Mouse (Mus musculus): ENCODE measurements around the gene Arl5b. TPM values are rescaled to one million over a fixed set of nuclear protein-coding genes. Genes with fewer than 3 reads are reported as not detected.
A peak's percentile ranks its signal among the peaks of the same experiment; 100 is the strongest.

Gene Arl5b
- 42.4 and 46.0 TPM in 2 replicates for polyA plus RNA-seq (2014; fragmentation: Nextera tagmentation; extraction: Ambion mirVana)

GRCm38 (mm10) chr2:15049117-15049873, at the start of gene Arl5b:
Arl5b (plus strand) TSS chr2:15049395.
- ATAC-seq (ENCODE audit: low read depth), result peak; percentile 99
- H3K27me3 ChIP-seq (ENCODE audit: control insufficient read depth, insufficient read depth, low read length), result no peaks in the 10 kb centered on the region
- H3K4me1 ChIP-seq (ENCODE audit: control insufficient read depth, insufficient read depth, low read length), result peaks cover 9% of the 10 kb centered on the region; the same call in 1 of the 2 replicates
- peak within 1 kb of the TSS; percentile 56; the same call in 1 of the 2 replicates for H3K27ac ChIP-seq (ENCODE audit: low read depth, low read length)
- H3K36me3 ChIP-seq (ENCODE audit: control insufficient read depth, insufficient read depth, low read length), result no peaks in the 10 kb centered on the region
- peak within 1 kb of the TSS; percentile 53 for H3K4me2 ChIP-seq (ENCODE audit: low read depth, low read length)
- no peaks in the 10 kb centered on the region for H3K9me3 ChIP-seq (ENCODE audit: control insufficient read depth, low read length)
- WGBS, result 7% methylated on average over 20 of the region's 20 CpGs
- peak within 1 kb of the TSS; percentile 56 for H3K4me3 ChIP-seq (ENCODE audit: low read depth, low read length)
- peak within 1 kb of the TSS; percentile 50; the same call in 1 of the 2 replicates for H3K9ac ChIP-seq (replicated peaks; ENCODE audit: low read depth, low read length)

- 61% methylated on average over 3 of the region's 3 CpGs for WGBS
- ATAC-seq (ENCODE audit: low read depth), result no peak; the same call in 1 of the 2 replicates
- H3K9ac ChIP-seq (replicated peaks; ENCODE audit: low read depth, low read length), result no peak overlapping the region
- no peaks in the 10 kb centered on the region for H3K4me1 ChIP-seq (ENCODE audit: control insufficient read depth, insufficient read depth, low read length)
- H3K27me3 ChIP-seq (ENCODE audit: control insufficient read depth, insufficient read depth, low read length), result no peaks in the 10 kb centered on the region
- no peak overlapping the region for H3K27ac ChIP-seq (ENCODE audit: low read depth, low read length)
- no peaks in the 10 kb centered on the region for H3K9me3 ChIP-seq (ENCODE audit: control insufficient read depth, low read length)
- no peaks in the 10 kb centered on the region for H3K36me3 ChIP-seq (ENCODE audit: control insufficient read depth, insufficient read depth, low read length)
- no peak overlapping the region for H3K4me3 ChIP-seq (ENCODE audit: low read depth, low read length)
- no peak overlapping the region for H3K4me2 ChIP-seq (ENCODE audit: low read depth, low read length)
Observed at GRCm38 (mm10) chr2:15007531-15007930, 41.7 kb upstream of the Arl5b start.

- Histone ChIP-seq H3K4me3 (ENCODE audit: low read depth, low read length) (no peak overlapping the region), H3K27me3 (ENCODE audit: control insufficient read depth, insufficient read depth, low read length) (no peaks in the 10 kb centered on the region), H3K4me2 (ENCODE audit: low read depth, low read length) (no peak overlapping the region), H3K9ac (replicated peaks; ENCODE audit: low read depth, low read length) (no peak overlapping the region), H3K27ac (ENCODE audit: low read depth, low read length) (no peak overlapping the region), H3K9me3 (ENCODE audit: control insufficient read depth, low read length) (no peaks in the 10 kb centered on the region), H3K36me3 (ENCODE audit: control insufficient read depth, insufficient read depth, low read length) (no peaks in the 10 kb centered on the region), H3K4me1 (ENCODE audit: control insufficient read depth, insufficient read depth, low read length) (no peaks in the 10 kb centered on the region)
- ATAC-seq (ENCODE audit: low read depth), result 0 out of 2 replicates have a peak, but pooled peaks have one; percentile 41
- WGBS, result 62% methylated on average over 1 of the region's 1 CpGs
Observed at GRCm38 (mm10) chr2:15008072-15008471, 41.1 kb upstream of the Arl5b start.

- 87% methylated on average over 3 of the region's 3 CpGs for WGBS
- no peaks in the 10 kb centered on the region for H3K36me3 ChIP-seq (ENCODE audit: control insufficient read depth, insufficient read depth, low read length)
- no peaks in the 10 kb centered on the region for H3K27me3 ChIP-seq (ENCODE audit: control insufficient read depth, insufficient read depth, low read length)
- H3K27ac ChIP-seq (ENCODE audit: low read depth, low read length), result no peak overlapping the region
- no peak for ATAC-seq (ENCODE audit: low read depth)
- H3K4me2 ChIP-seq (ENCODE audit: low read depth, low read length), result no peak overlapping the region
- H3K9ac ChIP-seq (replicated peaks; ENCODE audit: low read depth, low read length), result no peak overlapping the region
- H3K4me3 ChIP-seq (ENCODE audit: low read depth, low read length), result no peak overlapping the region
- no peaks in the 10 kb centered on the region for H3K9me3 ChIP-seq (ENCODE audit: control insufficient read depth, low read length)
- no peaks in the 10 kb centered on the region for H3K4me1 ChIP-seq (ENCODE audit: control insufficient read depth, insufficient read depth, low read length)
Observed at GRCm38 (mm10) chr2:15026817-15027216, 22.4 kb upstream of the Arl5b start.

GRCm38 (mm10) chr2:15027816-15028215, 21.4 kb upstream of the Arl5b start:
- peak; percentile 28; the same call in 1 of the 2 replicates for ATAC-seq (ENCODE audit: low read depth)
- Histone ChIP-seq H3K9ac (replicated peaks; ENCODE audit: low read depth, low read length) (no peak overlapping the region), H3K9me3 (ENCODE audit: control insufficient read depth, low read length) (no peaks in the 10 kb centered on the region), H3K27ac (ENCODE audit: low read depth, low read length) (no peak overlapping the region), H3K27me3 (ENCODE audit: control insufficient read depth, insufficient read depth, low read length) (no peaks in the 10 kb centered on the region), H3K36me3 (ENCODE audit: control insufficient read depth, insufficient read depth, low read length) (no peaks in the 10 kb centered on the region), H3K4me3 (ENCODE audit: low read depth, low read length) (no peak overlapping the region), H3K4me2 (ENCODE audit: low read depth, low read length) (no peak overlapping the region), H3K4me1 (ENCODE audit: control insufficient read depth, insufficient read depth, low read length) (no peaks in the 10 kb centered on the region)
- WGBS, result 50% methylated on average over 1 of the region's 1 CpGs

- Histone ChIP-seq H3K9me3 (ENCODE audit: control insufficient read depth, low read length) (no peaks in the 10 kb centered on the region), H3K27ac (ENCODE audit: low read depth, low read length) (no peak overlapping the region), H3K4me1 (ENCODE audit: control insufficient read depth, insufficient read depth, low read length) (no peaks in the 10 kb centered on the region), H3K9ac (replicated peaks; ENCODE audit: low read depth, low read length) (no peak overlapping the region), H3K4me3 (ENCODE audit: low read depth, low read length) (no peak overlapping the region), H3K4me2 (ENCODE audit: low read depth, low read length) (no peak overlapping the region), H3K36me3 (ENCODE audit: control insufficient read depth, insufficient read depth, low read length) (no peaks in the 10 kb centered on the region; the same call in 1 of the 2 replicates), H3K27me3 (ENCODE audit: control insufficient read depth, insufficient read depth, low read length) (no peaks in the 10 kb centered on the region)
- no peak for ATAC-seq (ENCODE audit: low read depth)
- WGBS, result 90% methylated on average over 6 of the region's 6 CpGs
Observed at GRCm38 (mm10) chr2:15038705-15039104, 10.5 kb upstream of the Arl5b start.

- Histone ChIP-seq H3K36me3 (ENCODE audit: control insufficient read depth, insufficient read depth, low read length) (no peaks in the 10 kb centered on the region; the same call in 1 of the 2 replicates), H3K27ac (ENCODE audit: low read depth, low read length) (no peak overlapping the region), H3K27me3 (ENCODE audit: control insufficient read depth, insufficient read depth, low read length) (no peaks in the 10 kb centered on the region), H3K4me2 (ENCODE audit: low read depth, low read length) (no peak overlapping the region), H3K4me1 (ENCODE audit: control insufficient read depth, insufficient read depth, low read length) (no peaks in the 10 kb centered on the region), H3K4me3 (ENCODE audit: low read depth, low read length) (no peak overlapping the region), H3K9me3 (ENCODE audit: control insufficient read depth, low read length) (no peaks in the 10 kb centered on the region), H3K9ac (replicated peaks; ENCODE audit: low read depth, low read length) (no peak overlapping the region)
- 61% methylated on average over 5 of the region's 5 CpGs for WGBS
- ATAC-seq (ENCODE audit: low read depth), result no peak
Observed at GRCm38 (mm10) chr2:15040326-15040725, 8.9 kb upstream of the Arl5b start.

GRCm38 (mm10) chr2:15054496-15054895, 5.3 kb downstream of the Arl5b start:
- Histone ChIP-seq H3K9me3 (ENCODE audit: control insufficient read depth, low read length) (no peaks in the 10 kb centered on the region), H3K36me3 (ENCODE audit: control insufficient read depth, insufficient read depth, low read length) (no peaks in the 10 kb centered on the region), H3K4me1 (ENCODE audit: control insufficient read depth, insufficient read depth, low read length) (peaks cover 23% of the 10 kb centered on the region), H3K4me3 (ENCODE audit: low read depth, low read length) (peak overlapping the region; percentile 88), H3K4me2 (ENCODE audit: low read depth, low read length) (peak overlapping the region; percentile 75), H3K27ac (ENCODE audit: low read depth, low read length) (peak overlapping the region; percentile 87), H3K9ac (replicated peaks; ENCODE audit: low read depth, low read length) (peak overlapping the region; percentile 98), H3K27me3 (ENCODE audit: control insufficient read depth, insufficient read depth, low read length) (no peaks in the 10 kb centered on the region)
- 23% methylated on average over 10 of the region's 10 CpGs for WGBS
- ATAC-seq (ENCODE audit: low read depth), result no peak; the same call in 1 of the 2 replicates

GRCm38 (mm10) chr2:15054945-15055637, 5.9 kb downstream of the Arl5b start, which contains the start of gene Nsun6:
Nsun6 (minus strand) TSS chr2:15055069.
- peak within 1 kb of the TSS; percentile 98 for H3K9ac ChIP-seq (replicated peaks; ENCODE audit: low read depth, low read length)
- H3K9me3 ChIP-seq (ENCODE audit: control insufficient read depth, low read length), result no peaks in the 10 kb centered on the region
- H3K36me3 ChIP-seq (ENCODE audit: control insufficient read depth, insufficient read depth, low read length), result no peaks in the 10 kb centered on the region
- WGBS, result under 1% methylated on average over 71 of the region's 75 CpGs
- H3K27me3 ChIP-seq (ENCODE audit: control insufficient read depth, insufficient read depth, low read length), result no peaks in the 10 kb centered on the region
- peak within 1 kb of the TSS; percentile 96 for H3K27ac ChIP-seq (ENCODE audit: low read depth, low read length)
- peak; percentile 99 for ATAC-seq (ENCODE audit: low read depth)
- H3K4me2 ChIP-seq (ENCODE audit: low read depth, low read length), result peak within 1 kb of the TSS; percentile 75
- H3K4me3 ChIP-seq (ENCODE audit: low read depth, low read length), result peak within 1 kb of the TSS; percentile 88
- H3K4me1 ChIP-seq (ENCODE audit: control insufficient read depth, insufficient read depth, low read length), result peaks cover 20% of the 10 kb centered on the region

All from neural tube, embryonic 14.5 days (tissue).